Mouse (Mus musculus): ENCODE results near the gene Tfdp1.

GRCm38 (mm10) chr8:13356681-13357080 is 18.1 kb downstream of the Tfdp1 start:
- TF ChIP-seq CTCF (IDR thresholded peaks at IDR 0.05; ENCODE audit: insufficient read depth, low read depth, low read length) (no peak), POLR2A (IDR thresholded peaks at IDR 0.05; ENCODE audit: insufficient read depth, low read depth, low read length) (no peak)
